Mouse (Mus musculus) layer of hippocampus, postnatal 25 days (tissue): ENCODE measurements around the gene Gzmg. TPM values are rescaled to one million over a fixed set of nuclear protein-coding genes. Genes with fewer than 3 reads are reported as not detected.

Experiments
- total RNA-seq, 2 experiments: library from RNA; stranded (reverse); gene quantifications; 2 replicates each; pipeline ENCODE4 v1.2.3; 2021

The Gzmg gene
- total RNA-seq, 2 experiments from 2014 or later: not detected

Other genes with a start within 250 kb of the Gzmg start
- under 1 TPM in 1 of 2 experiments, not detected in 1; 0.59 TPM for gene Cma1, start 214.9 kb downstream of the Gzmg start, total RNA-seq
- gene Cma2, start 208.6 kb downstream of the Gzmg start, total RNA-seq: not detected
- not detected for gene Mcpt1, start 141.6 kb downstream of the Gzmg start, total RNA-seq
- gene Mcpt9, start 129.1 kb downstream of the Gzmg start, total RNA-seq: not detected
- gene Mcpt2, start 117.5 kb downstream of the Gzmg start, total RNA-seq: not detected
- gene Mcpt4, start 97.3 kb downstream of the Gzmg start, total RNA-seq: 1 to 10 TPM in 1 of 2 experiments, not detected in 1; 1.1 TPM
- gene Mcpt8, start 74.3 kb downstream of the Gzmg start, total RNA-seq: not detected
- not detected for gene Ctsg, start 57.0 kb downstream of the Gzmg start, total RNA-seq
- gene Gzme, start 39.0 kb downstream of the Gzmg start, total RNA-seq: not detected
- not detected for gene Gzmd, start 27.0 kb downstream of the Gzmg start, total RNA-seq
- gene Gzmn, start 15.0 kb upstream of the Gzmg start, total RNA-seq: not detected
- gene Gzmf, start 51.8 kb upstream of the Gzmg start, total RNA-seq: not detected
- gene Gzmc, start 75.1 kb upstream of the Gzmg start, total RNA-seq: not detected
- not detected for gene Gzmb, start 102.7 kb upstream of the Gzmg start, total RNA-seq
- not detected for gene Atp12a, start 205.5 kb upstream of the Gzmg start, total RNA-seq
- gene Rnf17, start 243.0 kb upstream of the Gzmg start, total RNA-seq: under 1 TPM; 0.62 to 0.94 TPM